Mouse (Mus musculus): ENCODE data around the gene Asic2. TPM values are rescaled to one million over a fixed set of nuclear protein-coding genes. Genes with fewer than 3 reads are reported as not detected.

The Asic2 gene
- polyA plus RNA-seq, 1 experiment from 2014 or later: 2.6 TPM

DNA sequence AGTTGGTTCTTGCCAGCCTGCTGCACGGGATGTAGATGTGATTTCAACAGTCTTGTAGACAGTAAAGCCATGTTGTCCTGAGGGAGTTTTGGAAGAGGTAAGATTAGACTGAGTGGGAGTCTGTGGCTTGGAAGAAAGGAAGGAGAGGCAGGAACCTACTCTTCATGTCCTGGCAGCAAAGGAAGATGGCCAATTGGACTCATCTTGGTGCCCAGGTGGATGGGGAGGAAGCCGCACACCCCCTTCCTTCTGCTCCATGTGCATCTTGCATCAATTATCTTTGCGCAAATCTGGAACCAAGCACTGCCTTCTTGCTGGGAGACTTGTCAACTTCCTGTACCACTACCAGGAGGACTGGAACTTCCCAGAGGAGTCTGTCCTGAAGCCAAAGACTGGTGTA is 403.4 kb downstream of the Asic2 start:
- no peaks in the 10 kb centered on the region for H3K27me3 ChIP-seq (ENCODE audit: insufficient read depth, poor library complexity, severe bottlenecking)
- H3K4me3 ChIP-seq: no peak overlapping the region
- no peaks in the 10 kb centered on the region for H3K4me1 ChIP-seq (replicated peaks)
- H3K9me3 ChIP-seq: no peaks in the 10 kb centered on the region
- 87% methylated on average over 3 of the region's 3 CpGs for WGBS
- no peak for DNase-seq (ENCODE audit: low spot score)
- H3K36me3 ChIP-seq: no peaks in the 10 kb centered on the region
- H3K27ac ChIP-seq: no peak overlapping the region

DNA sequence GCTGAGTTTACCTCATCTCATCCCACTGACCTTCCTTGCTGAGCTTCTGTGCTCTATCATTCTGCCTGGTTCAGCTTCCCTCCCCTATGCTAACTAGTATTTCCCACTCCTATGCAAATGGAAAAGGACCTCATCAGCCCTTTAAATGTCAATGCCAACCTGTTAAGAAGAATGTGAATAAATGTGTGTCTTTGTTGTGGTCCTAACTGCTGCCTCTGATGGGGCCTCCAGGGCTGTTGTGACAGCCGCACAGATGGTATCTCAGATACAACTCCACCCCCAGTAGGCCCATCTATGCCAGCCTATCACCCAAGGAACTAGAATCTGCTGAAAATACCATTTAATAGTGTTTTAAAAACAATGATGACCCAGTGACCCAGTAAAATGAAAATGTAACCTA is 407.9 kb downstream of the Asic2 start:
- 90% methylated on average over 1 of the region's 1 CpGs for whole genome bisulfite sequencing
- no peak for DNase-seq (ENCODE audit: low spot score)
- H3K4me1 ChIP-seq (replicated peaks): no peaks in the 10 kb centered on the region

DNA sequence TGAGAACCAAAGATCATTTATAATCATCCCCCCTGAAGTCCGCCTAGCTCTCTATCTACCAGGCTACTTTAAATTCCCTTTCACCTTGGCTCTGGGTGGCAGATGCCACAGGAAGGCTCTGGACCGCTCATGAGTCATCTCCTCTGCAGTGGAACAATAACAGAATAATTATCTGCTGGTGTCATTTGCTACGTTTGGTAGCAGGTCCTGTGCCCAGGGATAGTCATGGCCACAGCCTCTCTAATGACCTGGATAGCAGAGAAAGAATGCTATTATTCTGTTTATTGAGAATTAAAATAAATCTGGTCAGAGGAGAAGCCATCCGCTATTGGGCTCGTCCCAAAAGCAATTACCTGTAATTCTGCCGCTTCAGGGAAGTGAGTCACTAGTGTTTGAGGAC is 425.1 kb downstream of the Asic2 start:
- no peaks in the 10 kb centered on the region for H3K27me3 ChIP-seq (ENCODE audit: insufficient read depth, poor library complexity, severe bottlenecking)
- H3K36me3 ChIP-seq: no peaks in the 10 kb centered on the region
- WGBS: 90% methylated on average over 6 of the region's 6 CpGs
- H3K9me3 ChIP-seq: no peaks in the 10 kb centered on the region
- no peak overlapping the region for H3K4me3 ChIP-seq
- no peak for DNase-seq (ENCODE audit: low spot score)
- H3K4me1 ChIP-seq (replicated peaks): no peaks in the 10 kb centered on the region
- no peak overlapping the region for H3K27ac ChIP-seq

More for the DNA sequence above, 407.9 kb downstream of the Asic2 start:
- Histone ChIP-seq H3K9me3 (no peaks in the 10 kb centered on the region), H3K27me3 (ENCODE audit: insufficient read depth, poor library complexity, severe bottlenecking) (no peaks in the 10 kb centered on the region), H3K27ac (no peak overlapping the region), H3K4me3 (no peak overlapping the region), H3K36me3 (no peaks in the 10 kb centered on the region)

GRCm38 (mm10) chr11:81535121-81535717 is 433.0 kb downstream of the Asic2 start:
- 69% methylated on average over 4 of the region's 4 CpGs for WGBS
- H3K4me1 ChIP-seq (replicated peaks): peaks cover 10% of the 10 kb centered on the region
- DNase-seq (ENCODE audit: low spot score): no peak
- H3K36me3 ChIP-seq: no peaks in the 10 kb centered on the region
- H3K4me3 ChIP-seq: no peak overlapping the region
- 0 out of 2 replicates have a peak overlapping the region, but pooled peaks have one; percentile 16 for H3K27ac ChIP-seq
- no peaks in the 10 kb centered on the region for H3K9me3 ChIP-seq
- no peaks in the 10 kb centered on the region; the same call in 1 of the 2 replicates for H3K27me3 ChIP-seq (ENCODE audit: insufficient read depth, poor library complexity, severe bottlenecking)

DNA sequence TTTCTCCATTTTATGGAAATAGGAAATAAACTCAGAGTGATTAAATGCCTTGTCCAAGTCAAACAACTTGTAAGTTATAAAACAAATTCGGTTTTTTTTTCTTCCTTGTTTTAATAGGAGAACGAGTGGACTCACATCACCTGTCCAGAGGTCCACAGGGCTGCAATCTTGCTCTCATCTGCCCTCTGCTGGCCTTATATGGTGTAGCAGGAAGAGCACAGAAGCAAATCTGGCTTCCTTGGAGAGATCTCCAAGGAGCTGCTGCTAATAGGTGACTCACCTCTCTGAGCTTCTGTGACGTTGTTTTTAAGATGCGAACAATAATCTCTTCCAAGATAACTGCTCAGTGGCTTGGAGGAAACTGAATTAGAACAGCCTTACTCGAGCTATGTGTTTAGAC is 433.6 kb downstream of the Asic2 start:
- 27% methylated on average over 5 of the region's 5 CpGs for WGBS
- Histone ChIP-seq H3K27me3 (ENCODE audit: insufficient read depth, poor library complexity, severe bottlenecking) (no peaks in the 10 kb centered on the region; the same call in 1 of the 2 replicates), H3K4me3 (no peak overlapping the region), H3K27ac (no peak overlapping the region), H3K4me1 (replicated peaks) (peaks cover 10% of the 10 kb centered on the region), H3K9me3 (no peaks in the 10 kb centered on the region), H3K36me3 (no peaks in the 10 kb centered on the region)
- DNase-seq (ENCODE audit: low spot score): peak; percentile 66

DNA sequence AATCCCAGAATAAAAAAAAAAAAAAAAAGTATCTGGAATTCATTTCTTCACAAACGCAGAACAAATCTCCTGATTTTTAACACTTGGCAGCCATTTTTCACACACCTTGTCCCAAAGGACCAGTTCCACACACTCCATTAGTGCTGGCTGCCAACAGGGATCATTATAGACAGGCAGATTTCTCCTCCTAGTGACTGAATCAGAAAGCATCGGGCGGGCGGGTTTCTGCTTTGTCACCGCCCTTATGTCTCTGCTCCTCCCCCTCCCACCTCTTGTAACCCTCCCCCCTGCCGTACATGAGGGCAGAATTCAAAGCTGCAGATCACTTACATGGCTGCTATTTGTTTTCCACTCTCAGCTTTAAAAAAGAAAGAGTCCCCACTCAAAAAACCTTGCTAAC is 436.4 kb downstream of the Asic2 start:
- Histone ChIP-seq H3K27ac (peak overlapping the region; percentile 64; the same call in 1 of the 2 replicates), H3K4me3 (no peak overlapping the region)

GRCm38 (mm10) chr11:81522927-81523326 is 445.3 kb downstream of the Asic2 start:
- no peaks in the 10 kb centered on the region for H3K9me3 ChIP-seq
- no peak for DNase-seq (ENCODE audit: low spot score)
- WGBS: 65% methylated on average over 1 of the region's 1 CpGs

More for the DNA sequence above, 436.4 kb downstream of the Asic2 start:
- 8% methylated on average over 6 of the region's 6 CpGs for WGBS
- Histone ChIP-seq H3K4me1 (replicated peaks) (peaks cover 10% of the 10 kb centered on the region), H3K27me3 (ENCODE audit: insufficient read depth, poor library complexity, severe bottlenecking) (no peaks in the 10 kb centered on the region; the same call in 1 of the 2 replicates), H3K36me3 (no peaks in the 10 kb centered on the region), H3K9me3 (no peaks in the 10 kb centered on the region)
- peak; percentile 42 for DNase-seq (ENCODE audit: low spot score)

DNA sequence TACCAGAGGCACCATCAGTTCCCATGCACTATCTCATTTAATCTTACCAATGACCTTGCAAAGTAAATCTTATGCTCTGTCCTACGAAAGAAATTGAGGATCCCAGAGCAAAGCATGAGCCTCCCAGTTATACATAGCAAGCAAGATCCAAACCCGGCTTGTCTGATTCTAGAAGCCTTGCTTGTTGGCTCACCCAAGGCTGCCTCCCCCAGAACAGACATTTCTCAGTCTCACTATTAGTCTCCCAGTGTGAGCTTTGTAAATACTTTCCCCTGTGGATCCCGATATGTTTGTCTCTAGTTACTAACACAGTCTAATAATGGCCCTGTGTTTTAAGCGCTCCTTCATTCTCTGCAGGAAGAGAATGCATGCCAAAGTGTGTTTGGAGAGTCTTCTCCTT is 446.4 kb downstream of the Asic2 start:
- H3K27ac ChIP-seq: peak overlapping the region; percentile 59; the same call in 1 of the 2 replicates
- H3K27me3 ChIP-seq (ENCODE audit: insufficient read depth, poor library complexity, severe bottlenecking): no peaks in the 10 kb centered on the region
- no peaks in the 10 kb centered on the region for H3K9me3 ChIP-seq
- H3K36me3 ChIP-seq: no peaks in the 10 kb centered on the region
- peaks cover 31% of the 10 kb centered on the region for H3K4me1 ChIP-seq (replicated peaks)
- 87% methylated on average over 4 of the region's 4 CpGs for WGBS
- no peak overlapping the region for H3K4me3 ChIP-seq
- DNase-seq (ENCODE audit: low spot score): no peak

More at GRCm38 (mm10) chr11:81522927-81523326, 445.3 kb downstream of the Asic2 start:
- H3K27me3 ChIP-seq (ENCODE audit: insufficient read depth, poor library complexity, severe bottlenecking): no peaks in the 10 kb centered on the region
- H3K4me1 ChIP-seq (replicated peaks): peaks cover 30% of the 10 kb centered on the region
- no peak overlapping the region for H3K4me3 ChIP-seq
- H3K27ac ChIP-seq: peak overlapping the region; percentile 59
- no peaks in the 10 kb centered on the region for H3K36me3 ChIP-seq

- H3K9me3 ChIP-seq: no peaks in the 10 kb centered on the region
- H3K4me3 ChIP-seq: no peak overlapping the region
- H3K4me1 ChIP-seq (replicated peaks): peaks cover 28% of the 10 kb centered on the region
- H3K27ac ChIP-seq: peak overlapping the region; percentile 14; the same call in 1 of the 2 replicates
- 52% methylated on average over 14 of the region's 14 CpGs for WGBS
- no peaks in the 10 kb centered on the region for H3K36me3 ChIP-seq
- no peaks in the 10 kb centered on the region for H3K27me3 ChIP-seq (ENCODE audit: insufficient read depth, poor library complexity, severe bottlenecking)
- DNase-seq (ENCODE audit: low spot score): no peak
Observed at GRCm38 (mm10) chr11:81518001-81518955, 450.0 kb downstream of the Asic2 start.

- 84% methylated on average over 3 of the region's 3 CpGs for WGBS
- no peak for DNase-seq (ENCODE audit: low spot score)
Observed at GRCm38 (mm10) chr11:81515754-81516153, 452.5 kb downstream of the Asic2 start.

GRCm38 (mm10) chr11:81512434-81512833 is 455.8 kb downstream of the Asic2 start:
- no peaks in the 10 kb centered on the region for H3K27me3 ChIP-seq (ENCODE audit: insufficient read depth, poor library complexity, severe bottlenecking)
- H3K4me1 ChIP-seq (replicated peaks): peaks cover 13% of the 10 kb centered on the region; the same call in 1 of the 2 replicates
- H3K9me3 ChIP-seq: no peaks in the 10 kb centered on the region
- H3K36me3 ChIP-seq: no peaks in the 10 kb centered on the region
- 88% methylated on average over 10 of the region's 10 CpGs for WGBS
- no peak overlapping the region for H3K4me3 ChIP-seq
- DNase-seq (ENCODE audit: low spot score): no peak
- no peak overlapping the region for H3K27ac ChIP-seq

More at GRCm38 (mm10) chr11:81515754-81516153, 452.5 kb downstream of the Asic2 start:
- no peak overlapping the region for H3K27ac ChIP-seq
- no peaks in the 10 kb centered on the region for H3K36me3 ChIP-seq
- no peaks in the 10 kb centered on the region for H3K27me3 ChIP-seq (ENCODE audit: insufficient read depth, poor library complexity, severe bottlenecking)
- H3K9me3 ChIP-seq: no peaks in the 10 kb centered on the region
- peaks cover 12% of the 10 kb centered on the region for H3K4me1 ChIP-seq (replicated peaks)
- H3K4me3 ChIP-seq: no peak overlapping the region

- no peaks in the 10 kb centered on the region for H3K27me3 ChIP-seq (ENCODE audit: insufficient read depth, poor library complexity, severe bottlenecking)
- no peak overlapping the region for H3K4me3 ChIP-seq
- WGBS: 66% methylated on average over 4 of the region's 4 CpGs
- H3K27ac ChIP-seq: no peak overlapping the region
- no peaks in the 10 kb centered on the region for H3K9me3 ChIP-seq
- no peak for DNase-seq (ENCODE audit: low spot score)
- no peaks in the 10 kb centered on the region for H3K36me3 ChIP-seq
- peaks cover 13% of the 10 kb centered on the region; the same call in 1 of the 2 replicates for H3K4me1 ChIP-seq (replicated peaks)
Observed at GRCm38 (mm10) chr11:81511401-81511800, 456.9 kb downstream of the Asic2 start.

Data from hindbrain, embryonic 10.5 days (tissue).